Mouse (Mus musculus) macrophage (primary cell): ENCODE measurements around the gene Zfp772. TPM values are rescaled to one million over a fixed set of nuclear protein-coding genes. Genes with fewer than 3 reads are reported as not detected.
A peak's percentile ranks its signal among the peaks of the same experiment; 100 is the strongest.
"Not testable (repeated sequence)": the region's sequence is repeated elsewhere in the genome, so short reads cannot be mapped to it uniquely, and the experiment has no call there.

Experiments used
- H3K27ac ChIP-seq: fragments of 350-480 bp; formaldehyde crosslinking; 2 replicates; pipeline ENCODE4 v1.9.0; 2021
- H3K36me3 ChIP-seq: fragments of 350-480 bp; formaldehyde crosslinking; 2 replicates; pipeline ENCODE4 v1.9.0; 2021; ENCODE audit errors: inconsistent target
- H3K4me3 ChIP-seq: fragments of 350-480 bp; formaldehyde crosslinking; 2 replicates; pipeline ENCODE4 v1.9.0; 2021; ENCODE audit errors: inconsistent target
- H3K79me2 ChIP-seq: fragments of 350-480 bp; formaldehyde crosslinking; 2 replicates; pipeline ENCODE4 v1.9.0; 2021; ENCODE audit errors: inconsistent target
- WGBS: methylation state at CpG from one replicate; pipeline ENCODE4 v1.1.7; 2026; ENCODE audit warnings: inconsistent platforms; ENCODE audit not compliant: missing documents; 5-methylcytosine and 5-hydroxymethylcytosine counted together
- polyA plus RNA-seq: library from polyadenylated mRNA; stranded (reverse); fragments of 250-400 nt; gene quantifications from 3 replicates; pipeline ENCODE4 v1.2.4, GENCODE M21; 2018; ENCODE audit warnings: inconsistent platforms
- total RNA-seq, 78 experiments: library from RNA; depleted of rRNA; stranded (reverse); fragments of 250-400 nt; gene quantifications; 1 replicate in 9 of 78; 2 replicates in 24 of 78; 3 replicates in 43 of 78; 4 replicates in 2 of 78; pipeline ENCODE4 v1.2.4; 2018; ENCODE audit warnings: inconsistent platforms in 56 of 78

Gene Zfp772
- total RNA-seq (2018; cell fraction: chromatin; rRNA removed), result 1 to 10 TPM; 1.1 to 4.2 (median 2.2) TPM
- 1 to 10 TPM in 17 of 26 experiments, under 1 TPM in 9; 0.23 to 2.4 (median 1.4) TPM for total RNA-seq (2018; cell fraction: cytosol; rRNA removed)
- total RNA-seq (2018; cell fraction: nucleus; rRNA removed), result 1 to 10 TPM in 22 of 26 experiments, under 1 TPM in 4; 0.68 to 4.1 (median 1.9) TPM
- 1.7 to 2.5 TPM (median 2.1 TPM) in 3 replicates for polyA plus RNA-seq

- H3K27ac ChIP-seq, H3K36me3 ChIP-seq, H3K79me2 ChIP-seq: not testable (repeated sequence)
- peak within 1 kb of the TSS; percentile 67 for H3K4me3 ChIP-seq
- 2% methylated on average over 21 of the region's 24 CpGs for WGBS
These were observed at the start of gene Zfp772 for GRCm38 (mm10) chr7:7209313-7210151. Zfp772 (minus strand) TSS chr7:7209998.

DNA sequence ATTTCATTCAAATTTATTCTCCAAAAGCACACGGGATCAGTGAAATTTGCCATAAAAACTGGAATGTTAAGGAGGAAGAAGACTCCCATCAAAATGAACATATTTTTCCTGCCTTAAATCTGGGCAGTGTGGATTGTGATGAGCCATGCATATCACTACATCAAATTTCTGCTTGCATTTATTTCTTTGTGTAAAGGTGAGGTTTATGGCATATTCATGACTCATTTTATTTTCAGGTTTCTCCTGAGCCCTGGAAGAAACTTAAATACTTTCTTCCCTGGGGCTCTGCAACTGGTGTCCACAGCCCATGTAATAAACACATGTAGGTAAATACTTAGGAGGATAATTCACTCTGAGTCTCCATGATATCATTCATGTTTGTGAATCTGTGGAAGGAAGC lies 37.4 kb upstream of the Zfp772 start, which contains the start of gene Vmn2r29:
Gene Vmn2r29, minus strand, starts transcription at position 101 of the 400 bp plus-strand sequence.
- not testable (repeated sequence) for H3K27ac ChIP-seq, H3K36me3 ChIP-seq, H3K79me2 ChIP-seq, H3K4me3 ChIP-seq
- WGBS, result no CpG with 5 or more reads among the region's 1 CpGs

DNA sequence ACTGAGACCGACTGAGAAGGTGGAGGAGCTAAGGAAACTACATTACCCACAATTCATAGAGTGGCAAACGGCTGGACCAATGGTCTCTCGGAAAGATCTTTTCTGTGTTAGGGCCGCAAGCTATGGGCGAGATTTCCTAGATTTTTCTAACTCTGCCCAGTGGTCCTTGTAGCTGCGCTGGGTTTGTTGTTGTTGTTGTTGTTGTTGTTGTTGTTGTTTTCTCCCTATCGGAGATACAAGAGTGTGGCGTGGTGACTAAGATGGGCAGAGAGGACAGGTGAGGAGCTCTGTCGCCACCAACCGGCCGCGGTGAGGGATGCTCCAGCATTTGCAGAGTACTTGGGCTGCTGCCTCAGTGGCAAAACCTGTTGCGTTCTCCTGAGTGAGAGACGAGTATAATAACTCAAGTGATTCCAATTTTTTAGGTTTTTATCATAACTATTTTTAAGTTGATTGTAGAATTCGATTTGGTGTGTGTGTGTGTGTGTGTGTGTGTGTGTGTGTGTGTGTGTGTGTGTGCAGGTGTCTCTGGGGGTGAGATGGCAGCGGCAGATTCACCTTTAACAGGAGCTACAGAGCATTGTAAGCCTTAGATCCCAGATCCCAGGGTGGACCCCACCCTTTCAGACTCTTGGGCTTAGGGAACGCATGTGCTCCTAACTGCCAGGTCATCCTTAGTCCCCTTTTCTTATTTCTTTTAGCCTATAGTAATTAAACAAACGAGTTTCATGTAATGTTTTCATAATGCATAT lies 21.4 kb downstream of the Zfp772 start:
- Histone ChIP-seq H3K27ac (no peak overlapping the region), H3K36me3 (no peaks in the 10 kb centered on the region), H3K79me2 (no peaks in the 10 kb centered on the region), H3K4me3 (peak overlapping the region; percentile 31)
- WGBS, result 11% methylated on average over 18 of the region's 18 CpGs

DNA sequence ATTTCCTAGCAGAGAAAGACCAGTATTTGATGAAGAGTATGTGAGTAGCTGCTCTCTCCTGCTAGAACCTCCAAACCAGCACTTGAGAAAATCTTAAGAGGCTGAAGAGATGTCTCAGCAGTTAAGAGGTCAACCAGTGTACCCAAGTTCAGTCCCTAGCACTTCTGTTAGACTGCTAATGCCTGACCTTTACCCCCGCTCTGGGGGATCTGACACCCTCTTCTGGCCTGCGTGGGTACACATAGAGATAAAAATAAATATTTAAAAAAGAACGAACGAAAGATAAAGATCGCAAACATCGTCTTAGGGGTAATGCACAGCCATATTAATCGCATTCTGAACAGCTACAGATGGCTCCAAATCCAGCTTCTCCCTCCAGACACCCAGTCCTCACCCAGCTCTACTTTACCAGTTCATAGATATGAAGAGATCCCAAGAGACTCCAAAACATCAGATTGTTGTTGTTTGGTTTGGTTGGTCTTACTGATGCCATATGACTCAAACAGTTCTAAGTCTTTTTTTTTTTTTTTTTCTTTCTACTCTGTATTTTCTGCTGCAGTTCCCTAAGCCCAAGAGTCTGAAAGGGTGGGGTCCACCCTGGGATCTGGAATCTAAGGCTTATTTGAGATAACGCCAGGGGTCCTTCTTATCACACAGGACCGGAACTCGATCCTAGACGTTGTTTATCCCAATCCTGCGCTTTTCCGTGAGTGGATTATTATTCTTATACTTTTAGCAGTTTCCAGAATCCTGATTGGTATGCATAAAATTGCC lies 22.2 kb downstream of the Zfp772 start:
- H3K4me3 ChIP-seq, result peak overlapping the region; percentile 31; the same call in 1 of the 2 replicates
- 42% methylated on average over 13 of the region's 13 CpGs for WGBS
- H3K36me3 ChIP-seq, result no peaks in the 10 kb centered on the region
- no peak overlapping the region for H3K27ac ChIP-seq
- H3K79me2 ChIP-seq, result no peaks in the 10 kb centered on the region

DNA sequence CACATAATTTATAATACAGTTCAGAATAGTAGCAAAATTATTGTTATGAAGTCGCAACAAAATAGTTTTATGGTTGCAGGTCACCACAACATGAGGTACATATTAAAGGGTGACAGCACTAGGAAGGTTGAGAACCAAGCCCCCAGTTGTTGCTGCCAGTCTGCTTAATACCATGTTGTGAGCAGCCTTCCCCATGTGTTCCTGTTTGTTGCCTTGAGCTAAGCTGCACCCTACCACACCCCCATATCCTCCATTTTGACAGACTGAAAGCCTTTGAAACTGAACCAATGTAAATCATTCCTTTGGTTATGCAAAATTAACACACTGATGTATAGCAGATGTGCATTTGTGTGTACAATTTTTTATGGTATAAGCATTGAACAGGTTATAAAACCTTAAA lies 23.9 kb downstream of the Zfp772 start:
- H3K4me3 ChIP-seq, result no peak overlapping the region
- no peak overlapping the region for H3K27ac ChIP-seq
- WGBS, result 100% methylated on average over 1 of the region's 1 CpGs
- no peaks in the 10 kb centered on the region for H3K79me2 ChIP-seq
- peaks cover 11% of the 10 kb centered on the region; the same call in 1 of the 2 replicates for H3K36me3 ChIP-seq

- Histone ChIP-seq H3K36me3 (no peaks in the 10 kb centered on the region), H3K4me3 (peak within 1 kb of the TSS; percentile 94), H3K79me2 (no peaks in the 10 kb centered on the region), H3K27ac (no peak within 1 kb of the TSS; the same call in 1 of the 2 replicates)
- 4% methylated on average over 25 of the region's 26 CpGs for WGBS
These were observed 38.3 kb downstream of the Zfp772 start, which contains the start of gene Zfp418 for GRCm38 (mm10) chr7:7171227-7172147. Zfp418 (plus strand) TSS chr7:7171330.

Other genes with a start within 250 kb of the Zfp772 start
- not detected in 3 replicates for gene Aurkc, start 214.7 kb downstream of the Zfp772 start, polyA plus RNA-seq
- gene Zfp954, start 88.5 kb downstream of the Zfp772 start, polyA plus RNA-seq, result 7.1 to 9.2 TPM (median 8.7 TPM) in 3 replicates
- gene Zfp773, start 73.2 kb downstream of the Zfp772 start, polyA plus RNA-seq, result 0.58 to 1.2 TPM (median 0.62 TPM) in 3 replicates
- gene Zfp418, start 38.7 kb downstream of the Zfp772 start, polyA plus RNA-seq, result 1.4 to 3.5 TPM (median 1.5 TPM) in 3 replicates
- 0.50 TPM in 1 of 3 replicates, not detected in the others for gene Vmn2r29, start 37.3 kb upstream of the Zfp772 start, polyA plus RNA-seq
- 1.1 to 1.8 TPM (median 1.2 TPM) in 3 replicates for gene Gm45844, start 68.3 kb upstream of the Zfp772 start, polyA plus RNA-seq
- gene Clcn4, start 90.9 kb upstream of the Zfp772 start, polyA plus RNA-seq, result 32.2 to 39.5 TPM (median 37.0 TPM) in 3 replicates
- not detected in 3 replicates for gene Vmn2r30, start 127.6 kb upstream of the Zfp772 start, polyA plus RNA-seq
- gene Gm45783, start 164.6 kb upstream of the Zfp772 start, polyA plus RNA-seq, result not detected in 3 replicates
- gene Vmn2r31, start 189.7 kb upstream of the Zfp772 start, polyA plus RNA-seq, result not detected in 3 replicates